Mouse (Mus musculus) CD4-positive naive resting alpha-beta T cell, adult 57 days (primary cell): Measurements from ENCODE around the gene Pdia4. TPM values are rescaled to one million over a fixed set of nuclear protein-coding genes. Genes with fewer than 3 reads are reported as not detected.

ENCODE experiments used
- total RNA-seq: library from RNA; stranded (reverse); gene quantifications from one replicate; pipeline ENCODE4 v1.2.4, GENCODE M21; 2023

The Pdia4 gene
- 69.8 TPM for total RNA-seq

GRCm38 (mm10) chr6:47813257-47813878 lies at the start of gene Pdia4:
Gene Pdia4 (minus strand): TSS chr6:47813430.

DNA sequence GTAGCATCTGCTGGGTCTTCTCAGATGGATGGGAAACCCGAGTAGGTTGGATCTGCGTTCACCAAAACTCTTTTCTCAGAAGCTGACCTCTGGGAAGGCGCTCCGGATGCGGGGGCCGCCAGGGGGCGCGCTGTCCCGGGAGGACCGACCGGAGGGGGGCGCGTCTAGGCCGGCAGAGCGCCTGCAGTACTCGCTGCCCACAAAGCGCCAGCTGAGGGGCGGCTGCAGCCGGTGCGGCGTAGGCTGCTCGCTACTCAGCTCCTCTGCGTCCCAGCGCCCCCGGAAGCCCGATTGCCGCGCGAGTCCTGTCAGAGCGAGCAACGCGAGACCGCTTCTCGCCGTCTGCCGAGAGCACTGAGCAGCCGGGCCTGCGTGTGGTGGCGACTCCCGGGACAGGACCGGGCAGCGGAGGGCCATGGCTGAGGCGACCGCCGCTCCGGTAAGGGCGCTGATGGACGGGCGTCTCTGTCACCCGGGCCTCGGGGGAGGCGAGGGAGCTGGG lies 22.3 kb upstream of the Pdia4 start, which contains the start of gene Zfp398:
Zfp398 (plus strand) TSS at position 180 of the 502 bp plus-strand sequence.

DNA sequence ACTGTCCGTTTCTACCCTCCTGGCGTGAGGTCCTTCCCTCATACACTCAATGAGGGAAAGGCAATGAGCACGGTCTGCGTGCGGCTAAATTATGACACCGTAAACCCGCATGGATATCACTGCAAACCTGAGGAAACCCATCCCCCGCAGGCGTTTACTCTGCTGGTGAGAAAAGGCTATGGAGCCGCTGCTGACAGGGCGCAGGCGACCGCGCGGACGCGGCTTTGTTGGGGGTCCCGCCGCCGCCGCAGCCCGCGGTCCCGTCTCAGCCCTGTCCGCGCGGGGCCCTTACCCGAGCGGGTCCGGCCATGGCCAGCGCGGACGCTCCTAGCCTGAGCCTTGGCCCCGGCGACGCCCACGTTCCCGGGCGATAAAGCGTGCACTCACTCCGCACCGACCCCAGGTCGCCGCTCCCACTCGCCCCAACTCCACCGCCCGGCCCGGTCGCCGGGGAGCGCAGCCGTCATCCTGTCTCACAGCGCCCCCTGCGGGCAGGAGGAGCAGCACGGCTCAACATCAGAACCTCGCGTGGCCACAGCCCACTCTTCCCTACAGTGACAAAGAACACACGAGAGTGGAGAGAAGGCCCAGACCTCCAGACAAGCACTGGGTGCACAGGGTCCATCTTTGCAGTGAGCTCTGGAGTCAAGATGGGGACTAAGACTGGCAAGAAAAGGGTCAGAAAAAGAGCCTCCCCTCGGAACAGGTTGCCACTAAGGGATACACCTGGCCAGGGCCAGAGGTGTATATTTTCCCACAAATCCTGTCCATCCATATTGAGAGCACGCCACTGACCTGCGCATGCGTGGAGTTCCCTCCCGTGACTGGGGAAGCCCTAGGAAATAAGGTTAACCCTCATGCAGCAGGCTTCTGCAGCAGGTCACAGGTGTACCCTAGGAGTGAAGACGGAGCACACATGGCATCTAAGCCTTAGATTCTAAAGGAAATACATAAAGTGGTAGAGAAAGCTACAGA lies 17.2 kb upstream of the Pdia4 start, which contains the start of gene Zfp786:
Zfp786 (minus strand) TSS at position 764 of the 975 bp plus-strand sequence.

Other genes with a start within 250 kb of the Pdia4 start
- 30.6 TPM for gene Ezh2, start 218.1 kb downstream of the Pdia4 start, total RNA-seq
- not detected for gene Zfp786, start 17.4 kb upstream of the Pdia4 start, total RNA-seq
- 32.4 TPM for gene Zfp398, start 22.2 kb upstream of the Pdia4 start, total RNA-seq
- gene Zfp282, start 63.8 kb upstream of the Pdia4 start, total RNA-seq: 10.6 TPM
- 67.8 TPM for gene Zfp212, start 107.0 kb upstream of the Pdia4 start, total RNA-seq
- 21.3 TPM for gene Zfp956, start 140.0 kb upstream of the Pdia4 start, total RNA-seq
- 57.8 TPM for gene Zfp777, start 235.5 kb upstream of the Pdia4 start, total RNA-seq